Mouse (Mus musculus) mouse embryonic stem cell (cell line): ENCODE data around the gene Mcm3ap.

Experiments used
- in situ Hi-C, 2 experiments: fragments of 300-500 bp; cut with MboI; formaldehyde crosslinking; loops; 1 replicate in 1 of 2; 3 replicates in 1 of 2; pipeline ENCODE4 v1.14.3; 2019 to 2020; ENCODE audit warnings: low sequenced_read_pairs in 2 of 2, low pct_unique_long_range_greater_than_20kb in 1 of 2, mixed read lengths in 1 of 2; ENCODE audit not compliant: unreplicated experiment in 1 of 2

Mcm3ap gene

GRCm38 (mm10) chr10:76488265-76488664 is 19.5 kb downstream of the Mcm3ap start:
- in situ Hi-C loops, result no loop called here

GRCm38 (mm10) chr10:76489205-76489604 is 20.5 kb downstream of the Mcm3ap start:
- in situ Hi-C loops, result no loop called here

GRCm38 (mm10) chr10:76493527-76493926 is 24.8 kb downstream of the Mcm3ap start:
- in situ Hi-C loops, result no loop called here

GRCm38 (mm10) chr10:76495501-76495900 is 26.8 kb downstream of the Mcm3ap start:
- in situ Hi-C loops, result no loop called here

- in situ Hi-C loops, result no loop called here
Measured at GRCm38 (mm10) chr10:76496366-76496765, 27.6 kb downstream of the Mcm3ap start.

- in situ Hi-C loops, result no loop called here
Measured at GRCm38 (mm10) chr10:76497522-76497921, 28.8 kb downstream of the Mcm3ap start.

- in situ Hi-C loops, result loop anchor here in 1 of 2 experiments (5.0 kb wide), 1 partner anchor 38 kb away; no protein-coding TSS in a partner anchor
Measured at GRCm38 (mm10) chr10:76504271-76504943, 35.7 kb downstream of the Mcm3ap start.

- in situ Hi-C loops, result no loop called here
Measured at GRCm38 (mm10) chr10:76505865-76506264, 37.1 kb downstream of the Mcm3ap start.

GRCm38 (mm10) chr10:76512965-76513583 is 44.3 kb downstream of the Mcm3ap start:
- in situ Hi-C loops, result no loop called here

GRCm38 (mm10) chr10:76530922-76531321 is 62.2 kb downstream of the Mcm3ap start:
- in situ Hi-C loops, result no loop called here

GRCm38 (mm10) chr10:76531375-76531774 is 62.6 kb downstream of the Mcm3ap start, which contains the start of gene Lss:
Lss (plus strand) TSS chr10:76531588.
- in situ Hi-C loops, result no loop called here

GRCm38 (mm10) chr10:76531828-76532227 is 63.1 kb downstream of the Mcm3ap start:
- in situ Hi-C loops, result no loop called here

GRCm38 (mm10) chr10:76535526-76535925 is 66.8 kb downstream of the Mcm3ap start:
- in situ Hi-C loops, result no loop called here

GRCm38 (mm10) chr10:76537619-76538018 is 68.9 kb downstream of the Mcm3ap start:
- in situ Hi-C loops, result no loop called here

- in situ Hi-C loops, result loop anchor here in 1 of 2 experiments (5.0 kb wide), 1 partner anchor 39 kb away; no protein-coding TSS in a partner anchor
Measured at GRCm38 (mm10) chr10:76541336-76542085, 72.8 kb downstream of the Mcm3ap start.

- in situ Hi-C loops, result loop anchor here in 1 of 2 experiments (5.0 kb wide), 1 partner anchor 41 kb away; no protein-coding TSS in a partner anchor
Measured at GRCm38 (mm10) chr10:76542636-76543375, 74.1 kb downstream of the Mcm3ap start.

GRCm38 (mm10) chr10:76546566-76546965 is 77.8 kb downstream of the Mcm3ap start:
- in situ Hi-C loops, result no loop called here

GRCm38 (mm10) chr10:76548218-76548617 is 79.5 kb downstream of the Mcm3ap start:
- in situ Hi-C loops, result no loop called here
